Mouse (Mus musculus) intestine, embryonic 15.5 days (tissue): Measurements from ENCODE around the gene Tmem79. TPM values are rescaled to one million over a fixed set of nuclear protein-coding genes. Genes with fewer than 3 reads are reported as not detected.
A peak's percentile ranks its signal among the peaks of the same experiment; 100 is the strongest.
"Not testable (repeated sequence)": the region's sequence is repeated elsewhere in the genome, so short reads cannot be mapped to it uniquely, and the experiment has no call there.

Source experiments
- ATAC-seq: fragments of 200-750 bp; cut with Nextera tagmentation; 2 replicates; pipeline ENCODE4 v1.8.0; 2017; ENCODE audit warnings: moderate TSS enrichment, moderate library complexity
- H3K27ac ChIP-seq: fragments of 300-500 bp; sonication (generic); 2 replicates; pipeline ENCODE4 v1.5.1; 2015; ENCODE audit warnings: mild to moderate bottlenecking, inconsistent platforms
- H3K27me3 ChIP-seq: fragments of 300-500 bp; sonication (generic); replicated peaks from 2 replicates; pipeline ENCODE4 v1.6.1; 2015; ENCODE audit warnings: inconsistent platforms
- H3K36me3 ChIP-seq: fragments of 300-500 bp; sonication (generic); 2 replicates; pipeline ENCODE4 v1.6.1; 2015; ENCODE audit warnings: inconsistent platforms
- H3K4me1 ChIP-seq: fragments of 300-500 bp; sonication (generic); replicated peaks from 2 replicates; pipeline ENCODE4 v1.6.1; 2015; ENCODE audit warnings: inconsistent platforms
- H3K4me2 ChIP-seq: fragments of 300-500 bp; sonication (generic); replicated peaks from 2 replicates; pipeline ENCODE4 v1.6.1; 2015; ENCODE audit warnings: mild to moderate bottlenecking, inconsistent platforms
- H3K4me3 ChIP-seq: fragments of 300-500 bp; sonication (generic); replicated peaks from 2 replicates; pipeline ENCODE4 v1.5.1; 2015; ENCODE audit warnings: inconsistent platforms
- H3K9ac ChIP-seq: fragments of 300-500 bp; sonication (generic); 2 replicates; pipeline ENCODE4 v1.6.1; 2015; ENCODE audit warnings: inconsistent platforms
- H3K9me3 ChIP-seq: fragments of 300-500 bp; sonication (generic); 2 replicates; pipeline ENCODE4 v1.6.1; 2016; ENCODE audit warnings: inconsistent platforms
- whole genome bisulfite sequencing: fragments of 180-500 bp; shearing (Covaris S2); methylation state at CpG from one replicate; pipeline ENCODE4 v1.1.7; 2015; 5-methylcytosine and 5-hydroxymethylcytosine counted together
- polyA plus RNA-seq: library from polyadenylated mRNA; unstranded; fragments of >200 nt; fragmentation: Nextera tagmentation; extraction: Ambion mirVana; gene quantifications from 2 replicates; pipeline ENCODE4 v1.2.1, GENCODE M21; 2015

The Tmem79 gene
- polyA plus RNA-seq, 1 experiment from 2014 or later: 20.6 TPM

DNA sequence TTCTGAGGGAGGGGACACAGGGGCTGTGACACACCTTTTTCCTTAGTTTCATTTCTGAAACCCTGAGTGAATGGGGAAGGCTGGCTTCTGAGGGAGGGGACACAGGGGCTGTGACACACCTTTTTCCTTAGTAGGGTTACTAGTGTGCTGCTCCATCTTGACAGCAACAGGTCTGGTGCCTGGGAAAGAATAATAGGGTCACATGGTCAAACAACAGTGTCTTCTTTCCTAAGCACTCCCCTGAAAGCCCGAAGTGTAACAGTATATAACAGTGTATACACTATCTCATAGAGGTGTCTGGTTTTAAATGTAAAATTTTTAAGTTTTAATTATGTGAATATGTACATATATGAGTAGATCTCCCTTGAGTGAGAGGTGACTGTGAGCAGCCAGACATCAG is 40.7 kb downstream of the Tmem79 start:
- H3K9ac ChIP-seq: not testable (repeated sequence)
- 52% methylated on average over 1 of the region's 1 CpGs for WGBS
- peaks cover 10% of the 10 kb centered on the region for H3K4me1 ChIP-seq

DNA sequence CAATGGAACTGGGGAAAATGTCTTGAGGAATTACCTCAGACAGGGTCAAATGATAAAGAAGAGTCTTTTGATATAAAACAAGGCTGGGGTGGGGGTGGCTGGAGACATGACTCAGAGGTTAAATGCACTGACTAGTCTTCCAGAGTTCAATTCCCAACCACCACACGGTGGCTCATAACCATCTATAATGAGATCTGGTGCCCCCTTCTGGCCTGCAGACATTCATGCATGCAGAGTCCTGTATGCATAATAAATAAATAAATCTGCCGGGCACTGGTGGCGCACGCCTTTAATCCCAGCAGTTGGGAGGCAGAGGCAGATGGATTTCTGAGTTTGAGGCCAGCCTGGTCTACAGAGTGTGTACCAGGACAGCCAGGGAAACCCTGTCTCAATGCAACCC is 44.0 kb downstream of the Tmem79 start:
- Histone ChIP-seq H3K27me3 (no peaks in the 10 kb centered on the region), H3K4me3 (no peak overlapping the region), H3K9ac (no peak overlapping the region), H3K9me3 (no peaks in the 10 kb centered on the region), H3K27ac (no peak overlapping the region), H3K4me2 (no peak overlapping the region), H3K36me3 (no peaks in the 10 kb centered on the region), H3K4me1 (0 out of 2 replicates have a peak, but pooled peaks cover 2% of the 10 kb centered on the region)
- WGBS: 60% methylated on average over 4 of the region's 4 CpGs
- ATAC-seq: no peak

More for the DNA sequence above, 40.7 kb downstream of the Tmem79 start:
- not testable (repeated sequence) for H3K36me3 ChIP-seq, H3K27me3 ChIP-seq, H3K9me3 ChIP-seq, ATAC-seq, H3K27ac ChIP-seq
- H3K4me2 ChIP-seq: peak overlapping the region; percentile 63
- H3K4me3 ChIP-seq: 0 out of 2 replicates have a peak overlapping the region, but pooled peaks have one; percentile 89

DNA sequence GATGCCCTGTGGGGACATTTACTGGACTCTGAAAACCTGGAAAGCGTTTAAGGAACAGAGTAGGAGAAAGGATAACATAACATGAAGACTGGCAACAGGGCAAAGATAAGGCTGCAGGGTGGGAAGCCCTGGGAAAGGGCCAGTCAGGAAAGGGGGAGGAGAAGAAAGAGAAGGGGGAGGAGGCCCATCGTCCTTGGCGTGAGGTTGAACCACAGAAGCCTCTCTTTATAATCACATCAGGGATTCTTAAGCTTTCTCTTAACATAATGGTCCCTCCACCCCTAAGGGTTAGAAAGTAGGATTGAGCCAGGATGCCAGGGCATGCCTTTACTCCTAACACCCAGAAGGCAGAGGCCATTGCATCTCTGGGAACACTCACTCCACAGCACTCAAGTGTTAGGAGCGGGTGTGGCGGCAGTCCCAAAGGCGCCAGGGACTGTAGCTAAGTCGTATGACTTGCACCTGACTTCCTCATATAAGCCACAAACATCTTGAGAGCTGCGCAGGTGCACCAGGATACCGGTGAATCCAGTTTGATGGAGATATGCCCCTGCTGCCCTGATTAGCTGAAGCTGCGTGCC is 47.7 kb downstream of the Tmem79 start:
- not testable (repeated sequence) for H3K9ac ChIP-seq, H3K4me2 ChIP-seq, H3K9me3 ChIP-seq, H3K4me3 ChIP-seq, H3K27ac ChIP-seq, ATAC-seq, H3K36me3 ChIP-seq, H3K4me1 ChIP-seq, H3K27me3 ChIP-seq
- 82% methylated on average over 10 of the region's 10 CpGs for WGBS

DNA sequence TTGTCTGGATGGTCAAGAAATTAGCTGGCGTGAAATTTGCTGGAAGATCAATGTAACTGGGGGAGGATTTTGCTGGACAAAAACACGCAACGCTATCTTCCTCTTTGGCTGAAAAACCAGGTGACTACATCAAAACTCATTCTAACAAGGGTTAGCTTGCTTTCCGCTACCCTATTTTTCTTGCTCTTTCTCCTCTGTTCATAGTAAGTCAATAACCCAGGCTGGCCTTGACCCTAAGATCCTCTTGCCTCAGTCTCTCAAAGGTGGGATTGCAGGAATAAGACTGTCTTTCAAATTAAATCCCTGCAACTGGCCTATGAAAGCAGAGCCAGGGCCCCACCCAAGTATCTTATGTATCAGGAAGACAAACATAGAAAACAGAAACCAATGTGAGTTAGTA is 48.8 kb downstream of the Tmem79 start, which contains the start of gene Gm38392:
Gm38392 (minus strand) TSS at position 101 of the 400 bp plus-strand sequence.
- H3K27me3 ChIP-seq: no peaks in the 10 kb centered on the region
- no peaks in the 10 kb centered on the region for H3K4me1 ChIP-seq
- H3K4me3 ChIP-seq: no peak within 1 kb of the TSS
- WGBS: 98% methylated on average over 4 of the region's 4 CpGs
- no peak within 1 kb of the TSS for H3K27ac ChIP-seq
- H3K9ac ChIP-seq: no peak within 1 kb of the TSS
- H3K36me3 ChIP-seq: no peaks in the 10 kb centered on the region
- H3K9me3 ChIP-seq: no peaks in the 10 kb centered on the region
- H3K4me2 ChIP-seq: no peak within 1 kb of the TSS
- no peak for ATAC-seq

DNA sequence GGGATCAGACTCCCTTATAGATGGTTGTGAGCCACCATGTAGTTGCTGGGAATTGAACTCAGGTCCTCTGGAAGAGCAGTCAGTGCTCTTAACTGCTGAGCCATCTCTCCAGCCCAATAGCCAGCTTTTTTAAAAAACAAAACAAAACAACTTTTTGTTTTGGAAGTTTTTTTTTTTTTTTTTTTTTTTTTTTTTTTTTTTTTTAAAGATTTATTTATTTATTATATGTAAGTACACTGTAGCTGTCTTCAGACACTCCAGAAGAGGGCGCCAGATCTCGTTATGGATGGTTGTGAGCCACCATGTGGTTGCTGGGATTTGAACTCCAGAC is 50.4 kb downstream of the Tmem79 start:
- H3K4me3 ChIP-seq, H3K4me1 ChIP-seq, H3K9ac ChIP-seq, H3K27me3 ChIP-seq, H3K4me2 ChIP-seq, ATAC-seq, H3K9me3 ChIP-seq, H3K27ac ChIP-seq, H3K36me3 ChIP-seq: not testable (repeated sequence)
- WGBS: no CpG with 5 or more reads among the region's 2 CpGs

DNA sequence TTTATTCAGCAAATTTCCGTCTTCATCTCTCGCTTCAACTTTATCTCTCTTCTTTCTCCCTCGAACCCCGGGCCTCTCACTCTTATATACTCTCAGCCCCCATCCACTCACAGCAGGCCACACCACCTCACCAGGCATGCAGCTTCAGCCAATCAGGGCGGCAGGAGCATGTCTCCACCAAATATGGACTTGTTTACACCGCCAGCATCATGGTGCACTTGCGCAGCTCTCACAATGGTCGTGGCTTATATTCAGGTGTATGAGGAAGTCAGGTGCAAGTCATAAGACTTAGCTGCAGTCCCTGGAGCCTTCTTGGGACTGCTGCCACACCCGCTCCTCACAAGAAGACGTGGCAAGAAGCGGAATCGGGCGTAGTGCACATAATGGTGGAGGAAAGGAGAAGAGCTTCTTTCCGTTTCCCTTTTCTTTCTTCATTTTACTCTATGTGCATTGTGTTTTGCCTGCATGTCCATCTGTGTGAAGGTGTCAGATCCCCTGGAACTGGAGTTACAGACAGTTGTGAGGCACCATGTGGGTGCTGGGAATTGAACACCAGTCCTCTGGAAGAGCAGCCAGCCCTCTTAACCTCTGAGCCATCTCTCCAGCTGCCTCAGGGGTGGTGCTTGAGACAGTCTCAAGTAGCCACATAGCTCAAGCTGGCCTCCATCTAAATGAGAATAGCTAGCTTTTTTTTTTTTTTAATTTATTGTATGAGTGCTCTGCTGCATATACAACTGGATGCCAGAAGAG is 51.0 kb downstream of the Tmem79 start:
- not testable (repeated sequence) for H3K9ac ChIP-seq, H3K27me3 ChIP-seq, H3K4me1 ChIP-seq, ATAC-seq, H3K4me3 ChIP-seq, H3K36me3 ChIP-seq, H3K9me3 ChIP-seq, H3K4me2 ChIP-seq, H3K27ac ChIP-seq
- WGBS: 93% methylated on average over 14 of the region's 14 CpGs

DNA sequence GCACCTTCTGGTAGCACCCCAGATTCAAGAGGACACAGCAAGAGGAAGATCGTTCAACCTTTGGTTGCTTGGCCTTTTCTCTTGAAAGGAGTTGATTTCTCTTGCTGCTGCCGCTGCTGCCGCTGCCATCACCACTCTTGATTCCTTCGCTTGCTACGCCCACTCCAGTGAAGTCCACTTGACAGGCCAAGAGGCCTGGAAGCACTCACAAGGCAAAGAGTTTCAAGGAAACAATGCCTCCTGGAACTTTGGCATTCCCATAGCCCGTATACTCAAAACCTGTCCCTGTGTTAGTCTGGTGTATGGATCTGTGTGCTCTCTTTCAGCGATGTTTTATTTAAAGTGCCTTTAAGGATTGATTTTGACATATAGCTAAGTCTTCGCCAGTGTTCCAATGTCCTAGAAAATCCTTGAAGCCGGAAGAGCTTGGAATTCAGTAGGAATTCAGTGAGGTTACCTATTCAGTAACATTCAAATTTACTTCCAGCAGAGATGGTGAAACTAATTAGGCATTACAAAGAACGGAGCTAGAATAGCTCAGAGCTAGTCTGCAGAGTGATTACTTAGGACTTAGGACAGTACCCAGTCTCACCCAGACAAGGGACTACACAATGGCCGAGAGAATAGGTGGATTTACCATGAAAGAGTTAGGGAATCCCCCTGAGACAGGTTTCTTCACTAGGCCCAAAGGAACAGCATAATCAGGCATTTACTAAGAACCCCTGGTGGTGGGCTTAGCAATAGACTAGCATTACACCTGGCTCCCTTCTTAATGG is 54.6 kb downstream of the Tmem79 start:
- ATAC-seq, H3K36me3 ChIP-seq, H3K4me1 ChIP-seq, H3K27ac ChIP-seq, H3K4me2 ChIP-seq, H3K9me3 ChIP-seq, H3K9ac ChIP-seq, H3K4me3 ChIP-seq, H3K27me3 ChIP-seq: not testable (repeated sequence)
- 73% methylated on average over 11 of the region's 11 CpGs for WGBS

DNA sequence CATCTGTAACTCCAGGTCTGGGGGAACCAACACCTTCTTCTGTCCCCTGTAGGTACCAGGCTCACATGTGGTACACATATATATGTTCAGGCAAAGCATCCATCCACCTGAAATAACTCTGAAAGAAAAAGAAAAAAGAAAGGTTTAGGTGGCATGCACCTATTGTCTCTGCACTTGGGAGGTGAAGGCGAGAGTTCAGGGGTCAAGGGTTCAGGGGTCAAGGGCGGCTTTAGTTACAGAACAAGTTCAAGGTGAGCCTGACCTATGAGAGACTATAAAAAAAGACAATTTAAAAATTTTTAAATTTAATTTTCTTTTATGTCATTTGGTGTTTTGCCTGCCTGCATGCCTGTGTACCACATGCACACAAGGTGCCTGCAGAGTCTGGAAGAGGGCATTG is 55.9 kb downstream of the Tmem79 start:
- Histone ChIP-seq H3K4me2 (no peak overlapping the region), H3K36me3 (no peaks in the 10 kb centered on the region), H3K4me1 (no peaks in the 10 kb centered on the region), H3K27me3 (no peaks in the 10 kb centered on the region), H3K27ac (no peak overlapping the region), H3K9ac (no peak overlapping the region), H3K4me3 (no peak overlapping the region), H3K9me3 (no peaks in the 10 kb centered on the region)
- no peak for ATAC-seq
- 87% methylated on average over 2 of the region's 2 CpGs for WGBS

Other genes with a start within 250 kb of the Tmem79 start
- gene Mef2d, start 193.8 kb downstream of the Tmem79 start, polyA plus RNA-seq: 19.7 and 20.8 TPM in 2 replicates
- 0.59 and 0.69 TPM in 2 replicates for gene Rhbg, start 81.4 kb downstream of the Tmem79 start, polyA plus RNA-seq
- gene Gm38392, start 48.9 kb downstream of the Tmem79 start, polyA plus RNA-seq: 0.15 and 0.42 TPM in 2 replicates
- 10.2 and 12.2 TPM in 2 replicates for gene Tsacc, start 39.1 kb downstream of the Tmem79 start, polyA plus RNA-seq
- gene Cct3, start 39.0 kb downstream of the Tmem79 start, polyA plus RNA-seq: 520 and 528 TPM in 2 replicates
- 268 and 282 TPM in 2 replicates for gene Glmp, start 11.1 kb downstream of the Tmem79 start, polyA plus RNA-seq
- 39.9 and 45.8 TPM in 2 replicates for gene Smg5, start 112 bp upstream of the Tmem79 start, polyA plus RNA-seq
- gene Paqr6, start 28.4 kb upstream of the Tmem79 start, polyA plus RNA-seq: 3.7 and 4.2 TPM in 2 replicates
- gene Bglap3, start 36.6 kb upstream of the Tmem79 start, polyA plus RNA-seq: 1.3 and 2.7 TPM in 2 replicates
- not detected in 2 replicates for gene Bglap2, start 42.6 kb upstream of the Tmem79 start, polyA plus RNA-seq
- not detected in 2 replicates for gene Bglap, start 48.3 kb upstream of the Tmem79 start, polyA plus RNA-seq
- gene Pmf1, start 74.2 kb upstream of the Tmem79 start, polyA plus RNA-seq: 127 and 128 TPM in 2 replicates
- gene Slc25a44, start 89.0 kb upstream of the Tmem79 start, polyA plus RNA-seq: 17.2 and 17.3 TPM in 2 replicates
- 30.9 and 39.2 TPM in 2 replicates for gene Sema4a, start 125.0 kb upstream of the Tmem79 start, polyA plus RNA-seq
- gene Lmna, start 173.8 kb upstream of the Tmem79 start, polyA plus RNA-seq: 120 TPM in 2 replicates
- 9.6 and 11.2 TPM in 2 replicates for gene Mex3a, start 196.2 kb upstream of the Tmem79 start, polyA plus RNA-seq
- 75.2 and 89.8 TPM in 2 replicates for gene Rab25, start 212.2 kb upstream of the Tmem79 start, polyA plus RNA-seq
- 188 and 231 TPM in 2 replicates for gene Lamtor2, start 216.9 kb upstream of the Tmem79 start, polyA plus RNA-seq
- gene Ubqln4, start 217.6 kb upstream of the Tmem79 start, polyA plus RNA-seq: 43.6 and 43.7 TPM in 2 replicates
- 338 and 390 TPM in 2 replicates for gene Ssr2, start 239.7 kb upstream of the Tmem79 start, polyA plus RNA-seq